Mouse (Mus musculus) liver, postnatal 0 days (tissue): ENCODE measurements around the gene Nat14.

Experiments used
- CTCF ChIP-seq: sonication (generic); IDR thresholded peaks from 2 replicates; pipeline ENCODE4 v1.5.1; 2016; ENCODE audit warnings: antibody characterized with exemption, low read depth
- EP300 ChIP-seq: IDR thresholded peaks from 2 replicates; pipeline ENCODE4 v1.6.1; 2016; ENCODE audit warnings: antibody characterized with exemption, low read depth, mild to moderate bottlenecking

DNA sequence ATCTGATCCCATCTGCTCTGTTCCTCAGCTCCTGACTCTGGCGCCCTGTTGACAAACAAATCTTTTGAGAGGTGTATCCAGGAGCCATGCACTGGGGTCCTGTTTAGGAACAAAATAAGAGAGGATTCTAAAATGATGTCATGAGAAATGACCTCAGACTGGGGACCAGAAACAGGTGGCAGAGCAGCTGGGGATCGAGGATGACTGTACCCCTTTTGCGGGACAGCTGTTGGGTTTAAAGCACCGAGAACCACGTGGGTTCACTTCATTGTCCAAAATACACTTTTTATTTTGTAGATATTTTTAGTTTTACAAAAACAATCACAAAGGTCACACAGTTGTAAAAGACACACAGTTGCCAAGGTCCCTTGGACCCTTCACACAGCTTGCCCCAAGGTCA is 43.2 kb downstream of the Nat14 start:
- TF ChIP-seq CTCF (no peak), EP300 (no peak)
